Mouse (Mus musculus) left cerebral cortex, postnatal 4 days (tissue): ENCODE measurements around the gene D930020B18Rik. TPM values are rescaled to one million over a fixed set of nuclear protein-coding genes. Genes with fewer than 3 reads are reported as not detected.

ENCODE experiments used
- DNase-seq: peaks from one replicate; pipeline ENCODE4 v3.0.0-alpha.2; 2022
- intact Hi-C: fragments of 180-260 bp; cut with DNase I; formaldehyde crosslinking; loops from one replicate; pipeline ENCODE4 v1.15.1; 2025
- total RNA-seq, 2 experiments: library from RNA; stranded (reverse); gene quantifications; 2 replicates each; pipeline ENCODE4 v1.2.3; 2021

Gene D930020B18Rik
- under 1 TPM; 0.32 to 0.93 TPM for total RNA-seq

DNA sequence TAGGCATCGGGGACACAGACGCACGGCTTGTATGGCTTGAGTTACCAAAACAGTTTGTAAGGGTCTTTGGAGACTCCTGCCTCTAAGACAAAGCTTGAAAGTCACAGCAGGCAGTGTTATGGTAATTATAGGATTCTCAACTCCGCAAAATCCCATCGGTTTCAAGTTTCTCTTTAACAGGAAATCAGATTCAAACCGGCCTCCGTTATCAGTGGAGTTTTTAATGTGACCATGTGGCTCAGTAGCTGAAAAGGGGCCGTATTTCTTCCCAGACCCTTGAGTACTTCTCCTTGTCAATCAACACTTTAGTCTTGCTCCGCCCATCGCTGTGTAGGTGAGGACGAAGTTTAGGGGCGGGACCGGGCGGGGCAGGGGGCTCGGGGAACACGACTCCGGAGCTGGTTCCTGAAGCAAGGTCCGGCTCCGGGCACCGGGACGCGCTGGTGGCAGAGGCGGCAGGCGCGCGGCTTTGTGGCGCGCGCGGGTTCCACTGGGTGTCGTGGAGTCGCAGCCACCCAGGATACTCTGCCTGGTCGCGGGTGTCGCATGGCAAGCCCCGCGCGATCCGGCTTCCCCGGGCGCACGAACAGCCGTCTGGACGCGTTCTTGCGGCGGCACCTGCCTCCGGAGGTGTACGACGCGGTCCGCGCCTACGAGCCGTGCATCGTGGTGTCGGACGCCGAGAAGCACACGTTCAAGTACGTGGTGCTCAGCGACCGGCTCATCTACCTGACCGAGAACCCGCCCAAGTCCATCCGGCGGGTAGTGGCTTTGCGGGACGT is at the start of gene D930020B18Rik:
D930020B18Rik (plus strand) TSS at position 317 of the 782 bp plus-strand sequence.
- intact Hi-C loops, result loop anchor here (2.0 kb wide), 1 partner anchor 413 kb away; no protein-coding TSS in a partner anchor
- DNase-seq, result no peak

DNA sequence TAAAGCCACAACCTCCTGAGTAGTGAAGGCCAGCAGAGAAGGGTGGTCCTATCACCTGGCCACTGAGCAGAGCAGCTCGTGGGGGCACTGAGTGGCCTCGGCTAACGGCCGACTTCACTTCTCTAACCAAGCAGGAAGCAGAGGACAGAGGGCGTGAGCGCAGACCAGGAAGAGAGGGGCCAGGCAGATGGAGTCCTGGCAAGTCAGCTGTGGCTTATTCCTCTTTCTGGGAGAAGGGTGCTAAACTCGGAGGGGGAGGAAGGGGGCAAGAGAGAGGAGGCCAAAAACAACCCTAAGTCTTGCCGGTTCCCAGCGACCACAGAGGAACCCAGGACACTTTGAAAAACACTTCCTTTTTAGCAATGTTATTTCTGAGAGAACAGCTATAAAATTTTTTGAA is 44.8 kb upstream of the D930020B18Rik start:
- no peak for DNase-seq
- intact Hi-C loops, result no loop called here

DNA sequence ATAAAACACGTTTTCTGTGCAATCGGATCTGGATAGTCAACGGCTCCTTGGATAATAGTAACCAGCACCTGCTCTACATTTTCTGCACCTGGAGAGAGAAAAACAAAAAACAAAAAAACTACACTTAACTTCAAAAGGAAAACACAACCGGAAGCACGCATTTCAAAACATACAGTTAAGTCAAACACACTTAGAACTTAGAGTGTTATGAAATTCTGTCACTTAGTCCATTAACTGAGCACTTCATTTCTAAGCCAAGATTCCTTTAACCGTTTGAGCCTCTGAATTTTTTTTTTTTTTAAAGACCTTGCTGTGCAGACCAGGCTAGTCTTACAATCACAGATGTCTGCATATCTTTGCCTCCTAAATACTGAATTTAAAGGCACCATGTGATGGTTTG is 40.1 kb upstream of the D930020B18Rik start:
- intact Hi-C loops, result no loop called here
- DNase-seq, result no peak

DNA sequence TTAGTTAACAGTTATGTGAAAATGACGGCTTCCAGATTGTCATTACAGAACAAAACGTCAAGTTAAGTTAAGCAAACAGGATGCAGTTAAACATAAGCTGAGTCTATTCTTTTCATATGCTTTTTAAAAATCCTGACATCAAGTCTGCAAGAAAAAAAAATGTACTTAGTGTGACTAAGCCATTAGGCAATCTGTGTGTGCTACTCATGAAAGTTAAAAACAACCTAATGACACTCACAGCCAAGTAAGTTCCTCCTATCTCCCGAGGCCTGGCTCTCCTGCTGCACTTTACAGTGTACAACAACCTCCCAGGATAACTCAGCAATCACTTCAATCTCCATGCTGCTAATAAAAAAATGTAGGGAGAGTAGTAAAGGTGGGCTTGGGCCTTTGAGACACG is 37.8 kb upstream of the D930020B18Rik start:
- intact Hi-C loops, result no loop called here
- no peak for DNase-seq

DNA sequence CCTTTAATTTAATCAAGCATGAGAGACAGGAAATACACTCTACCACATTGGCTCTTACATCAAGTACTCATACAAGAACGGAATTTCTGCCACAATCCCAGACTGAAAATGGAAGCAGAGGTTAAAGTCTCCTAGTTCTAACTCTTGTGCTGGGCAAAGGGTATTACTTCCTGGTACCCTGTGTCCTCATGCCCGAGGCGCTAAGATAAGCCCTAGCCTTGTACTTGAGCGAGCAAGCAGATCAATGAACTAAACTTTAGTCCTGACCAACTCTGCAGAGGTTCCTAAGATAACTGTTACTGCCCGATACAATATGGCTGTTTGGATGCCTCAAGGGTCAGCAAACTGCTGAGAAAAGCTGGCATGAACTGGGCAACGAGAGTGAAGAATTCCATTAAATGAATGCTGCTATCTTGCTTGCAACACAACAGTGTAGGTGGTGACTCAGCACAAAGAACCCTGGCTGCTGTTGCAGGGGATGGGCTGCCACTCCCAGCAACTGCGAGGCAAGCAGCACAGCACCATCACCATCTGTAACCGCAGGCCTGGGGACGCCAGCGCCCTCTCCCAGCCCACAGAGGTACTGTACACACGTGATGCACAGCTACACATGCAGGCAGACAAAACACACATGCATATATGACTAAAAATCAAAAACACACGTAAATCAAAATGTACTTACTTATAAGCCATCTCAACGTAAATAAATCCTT is 36.6 kb upstream of the D930020B18Rik start:
- no peak for DNase-seq
- intact Hi-C loops, result no loop called here

DNA sequence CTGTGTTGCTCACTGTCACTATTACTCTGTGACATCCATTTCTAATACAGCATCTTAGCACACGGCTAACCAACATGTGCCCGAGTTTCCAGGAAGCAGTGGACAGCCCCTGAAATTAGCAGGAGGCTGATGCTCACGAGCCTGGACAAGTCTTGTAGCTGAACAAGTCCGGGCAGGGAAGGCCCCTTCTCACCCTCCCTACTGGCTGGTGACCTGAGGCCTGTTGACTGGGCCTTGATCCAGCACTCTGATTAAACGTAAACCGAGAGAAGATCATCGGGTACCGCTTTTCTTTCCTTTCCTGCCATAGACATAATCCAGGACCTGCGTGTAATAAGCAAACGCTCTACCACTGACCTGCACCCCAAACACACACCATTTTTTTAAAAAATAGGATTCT is 33.2 kb upstream of the D930020B18Rik start:
- intact Hi-C loops, result no loop called here
- no peak for DNase-seq

DNA sequence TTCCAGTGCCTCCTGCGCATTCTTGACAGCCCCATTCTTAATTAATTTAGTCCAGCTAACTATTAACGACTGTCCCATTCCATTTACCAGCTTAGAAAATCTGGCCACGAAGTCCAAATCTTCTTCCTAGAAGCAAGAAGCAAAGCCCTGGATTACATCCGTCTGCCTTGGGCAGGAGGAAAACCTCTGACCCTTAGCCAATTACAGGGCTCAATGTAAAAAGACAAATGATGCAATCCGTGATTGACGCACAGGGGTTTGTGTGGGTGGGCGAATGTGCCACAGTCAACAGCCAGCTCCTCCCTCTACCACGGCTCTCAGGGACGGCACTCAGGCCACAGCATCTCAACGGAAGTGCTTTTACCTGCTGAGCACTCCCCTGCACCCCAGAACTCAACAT is 29.8 kb upstream of the D930020B18Rik start:
- intact Hi-C loops, result loop anchor here (10.0 kb wide), 1 partner anchor 57 kb away; no protein-coding TSS in a partner anchor
- no peak for DNase-seq

DNA sequence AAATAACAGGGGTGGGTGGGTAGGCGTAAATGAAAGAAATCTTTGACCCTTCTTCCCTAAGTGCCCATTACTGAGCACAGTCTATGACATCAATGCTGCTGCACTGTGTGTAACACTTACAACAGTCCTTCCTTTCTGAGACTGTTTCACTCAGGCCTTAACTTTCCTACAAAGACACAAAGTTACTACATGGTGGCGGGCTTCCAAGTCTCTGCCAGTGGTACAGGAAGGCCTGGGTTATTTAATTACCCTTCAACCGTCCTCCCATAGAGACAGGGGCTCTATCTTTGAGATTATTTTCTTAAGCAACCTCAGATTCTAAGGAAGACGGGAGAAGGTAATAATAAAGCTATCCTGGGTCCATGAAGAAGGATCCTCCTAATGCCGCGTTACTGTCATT is 28.9 kb upstream of the D930020B18Rik start:
- intact Hi-C loops, result loop anchor here (10.0 kb wide), 1 partner anchor 58 kb away; no protein-coding TSS in a partner anchor
- DNase-seq, result no peak

DNA sequence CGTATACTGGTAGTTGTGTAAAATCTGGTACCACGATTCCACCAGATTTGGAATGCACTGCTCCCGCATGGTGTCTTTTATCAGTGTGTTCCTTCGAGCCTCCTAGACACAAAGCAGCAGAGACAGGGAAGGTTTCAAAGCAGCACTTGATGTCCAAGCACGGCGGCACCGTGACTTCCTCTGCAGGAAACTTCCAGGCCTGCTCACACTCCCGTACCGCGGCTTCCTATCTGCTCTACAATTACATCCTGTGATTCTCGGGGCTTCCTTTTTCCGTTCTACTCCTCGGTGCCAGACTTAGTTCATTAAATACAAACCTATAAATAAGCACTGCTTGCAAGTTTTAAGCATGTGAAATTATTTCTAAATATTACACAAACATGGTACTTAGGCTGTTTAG is 27.8 kb upstream of the D930020B18Rik start:
- DNase-seq, result no peak
- intact Hi-C loops, result loop anchor here (10.0 kb wide), 1 partner anchor 59 kb away; no protein-coding TSS in a partner anchor

DNA sequence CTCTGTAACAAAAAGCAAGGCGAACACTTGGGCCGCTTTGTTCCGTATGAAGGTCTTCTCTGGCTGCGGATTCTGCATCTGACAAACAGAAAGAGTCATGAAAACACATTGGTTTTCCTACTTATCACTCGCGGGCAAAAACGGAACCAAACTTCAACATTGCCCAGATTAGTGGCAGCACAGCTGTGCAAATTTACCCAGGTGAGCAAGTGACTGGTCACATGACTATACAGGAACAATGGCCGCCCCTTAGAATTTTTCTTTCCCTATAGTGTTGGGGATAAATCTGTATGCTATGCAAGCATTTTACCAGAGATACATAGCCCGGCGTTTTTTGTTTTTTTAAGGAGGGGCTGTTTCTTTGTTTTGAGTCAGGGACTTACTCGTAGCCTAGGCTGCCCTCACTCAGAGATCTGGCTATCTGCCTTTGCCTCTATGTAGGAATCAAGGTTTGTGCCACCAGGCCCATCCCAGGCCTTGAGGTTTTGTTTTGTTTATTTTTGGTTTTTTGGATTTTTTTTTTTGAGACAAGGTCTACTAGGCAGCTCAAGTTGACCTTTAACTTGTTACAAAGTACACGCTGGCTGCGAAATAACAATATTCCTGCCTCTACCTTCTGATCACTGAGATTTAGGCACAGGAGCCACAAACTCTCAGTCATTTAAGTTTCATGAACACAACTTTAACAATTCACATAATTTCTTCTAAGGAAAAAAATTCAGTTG is 26.1 kb upstream of the D930020B18Rik start:
- intact Hi-C loops, result loop anchor here (10.0 kb wide), 1 partner anchor 61 kb away; no protein-coding TSS in a partner anchor
- no peak for DNase-seq

DNA sequence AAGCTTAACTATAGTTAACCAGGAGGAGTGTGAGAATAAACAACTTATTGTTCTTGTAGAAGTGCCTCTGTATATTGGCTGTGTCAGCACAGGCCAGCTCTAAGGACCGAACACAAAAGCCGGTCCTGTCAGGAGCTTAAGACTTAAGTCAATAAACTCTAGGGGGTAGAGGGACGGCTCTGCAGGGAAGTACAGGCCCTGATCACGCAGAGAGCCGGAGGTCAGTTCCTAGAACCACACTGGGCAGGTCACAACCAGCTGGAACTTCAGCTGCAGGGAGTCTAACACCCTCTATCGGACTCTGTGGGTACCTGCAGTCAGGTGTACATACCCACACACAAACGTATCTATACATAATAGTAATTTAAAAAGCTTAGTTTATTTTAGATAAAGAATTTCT is 25.5 kb upstream of the D930020B18Rik start:
- intact Hi-C loops, result loop anchor here (10.0 kb wide), 1 partner anchor 61 kb away; no protein-coding TSS in a partner anchor
- DNase-seq, result no peak

DNA sequence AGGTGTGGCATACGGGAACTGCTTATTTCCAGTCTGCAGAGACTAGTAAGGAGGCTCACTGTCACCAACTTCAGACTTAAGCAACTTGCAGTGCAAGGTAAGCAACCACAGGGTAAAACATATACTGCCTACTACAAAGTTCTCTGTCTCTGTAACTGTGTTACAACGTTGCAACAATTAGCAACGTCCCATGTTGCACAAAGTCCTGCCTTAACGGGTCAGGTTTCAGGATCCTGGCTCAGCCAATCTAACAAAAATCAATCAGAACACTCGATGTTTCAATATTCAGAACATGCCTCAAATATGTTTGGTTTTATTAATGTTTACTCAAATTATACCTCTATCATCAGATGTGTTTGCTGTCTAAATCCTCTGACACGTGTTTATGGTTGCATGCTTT is 19.0 kb upstream of the D930020B18Rik start:
- no peak for DNase-seq
- intact Hi-C loops, result no loop called here

DNA sequence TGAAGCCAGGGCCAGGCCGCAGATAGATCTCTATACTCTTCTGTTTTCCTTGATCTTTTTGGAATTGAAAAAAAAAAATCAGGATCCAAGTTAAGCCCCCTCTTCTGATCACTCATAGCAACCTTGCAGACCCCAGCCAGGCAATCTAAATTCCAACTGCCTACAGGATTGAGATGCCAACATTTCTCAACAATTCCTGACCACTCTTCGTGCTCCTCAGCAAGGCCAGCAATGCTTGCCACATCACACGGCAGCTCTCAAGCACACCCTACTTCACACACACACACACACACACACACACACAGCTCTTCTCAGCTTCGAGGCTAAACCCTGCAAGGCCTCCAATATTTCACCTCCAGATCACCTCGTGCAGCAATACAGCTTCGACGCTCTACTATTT is 17.7 kb upstream of the D930020B18Rik start:
- intact Hi-C loops, result no loop called here
- no peak for DNase-seq

DNA sequence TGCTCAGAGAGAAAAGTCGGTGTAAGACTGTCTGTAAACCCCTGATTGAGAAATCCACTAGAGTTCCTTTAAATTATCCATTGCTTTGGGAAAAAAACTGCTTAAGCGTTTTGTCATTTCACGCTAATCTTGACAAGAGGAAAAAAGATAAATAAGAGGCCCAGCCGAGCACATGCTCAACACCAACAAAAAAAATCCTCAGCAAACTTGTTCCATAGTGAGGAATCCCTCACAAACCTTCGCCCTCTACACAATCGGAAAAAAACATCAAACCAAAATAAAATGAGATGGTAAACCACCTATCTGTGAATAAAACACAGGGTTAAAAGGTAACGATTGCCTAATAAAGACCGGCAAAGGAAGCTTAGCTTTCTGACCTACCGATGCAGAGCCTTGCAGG is 16.4 kb upstream of the D930020B18Rik start:
- DNase-seq, result no peak
- intact Hi-C loops, result loop anchor here (5.0 kb wide), 1 partner anchor 427 kb away; no protein-coding TSS in a partner anchor

DNA sequence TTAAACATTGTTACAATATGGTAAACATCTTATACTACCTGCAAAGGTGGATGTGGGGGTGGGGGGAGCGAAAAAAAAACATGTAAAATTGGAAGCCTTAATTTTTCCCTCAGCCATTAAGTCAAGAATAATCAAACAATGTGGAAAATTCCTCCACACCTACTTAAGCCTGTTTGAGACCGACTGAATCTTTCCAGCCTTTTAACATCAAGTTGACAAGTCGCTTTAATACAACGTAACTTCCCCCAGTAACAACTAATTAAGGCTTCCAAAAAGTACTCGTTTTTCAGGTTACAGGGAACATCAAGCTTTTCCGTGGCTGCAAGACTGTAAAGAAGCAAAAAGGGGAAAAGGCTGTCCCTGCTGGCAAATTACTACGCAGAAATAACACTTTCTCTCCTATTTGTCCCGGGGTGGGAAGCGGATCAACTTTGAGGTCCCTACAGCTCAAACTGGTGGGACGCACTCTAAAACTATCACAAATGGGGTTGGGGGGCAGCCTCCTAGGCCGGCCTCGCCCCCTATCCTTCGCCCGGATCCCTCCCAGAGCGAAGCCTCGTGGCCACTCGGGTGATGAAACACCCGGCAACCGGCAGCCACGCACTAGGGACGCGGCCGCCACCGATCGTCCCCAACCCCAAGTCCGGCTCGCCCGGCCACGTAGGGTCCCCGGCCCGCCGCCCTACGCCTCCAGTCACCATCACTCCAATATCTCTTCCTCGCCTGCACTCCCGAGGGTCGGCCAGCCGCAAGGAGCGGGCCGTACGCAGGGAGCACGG is 15.8 kb upstream of the D930020B18Rik start:
- intact Hi-C loops, result loop anchor here (5.0 kb wide), 1 partner anchor 427 kb away; no protein-coding TSS in a partner anchor
- DNase-seq, result no peak

DNA sequence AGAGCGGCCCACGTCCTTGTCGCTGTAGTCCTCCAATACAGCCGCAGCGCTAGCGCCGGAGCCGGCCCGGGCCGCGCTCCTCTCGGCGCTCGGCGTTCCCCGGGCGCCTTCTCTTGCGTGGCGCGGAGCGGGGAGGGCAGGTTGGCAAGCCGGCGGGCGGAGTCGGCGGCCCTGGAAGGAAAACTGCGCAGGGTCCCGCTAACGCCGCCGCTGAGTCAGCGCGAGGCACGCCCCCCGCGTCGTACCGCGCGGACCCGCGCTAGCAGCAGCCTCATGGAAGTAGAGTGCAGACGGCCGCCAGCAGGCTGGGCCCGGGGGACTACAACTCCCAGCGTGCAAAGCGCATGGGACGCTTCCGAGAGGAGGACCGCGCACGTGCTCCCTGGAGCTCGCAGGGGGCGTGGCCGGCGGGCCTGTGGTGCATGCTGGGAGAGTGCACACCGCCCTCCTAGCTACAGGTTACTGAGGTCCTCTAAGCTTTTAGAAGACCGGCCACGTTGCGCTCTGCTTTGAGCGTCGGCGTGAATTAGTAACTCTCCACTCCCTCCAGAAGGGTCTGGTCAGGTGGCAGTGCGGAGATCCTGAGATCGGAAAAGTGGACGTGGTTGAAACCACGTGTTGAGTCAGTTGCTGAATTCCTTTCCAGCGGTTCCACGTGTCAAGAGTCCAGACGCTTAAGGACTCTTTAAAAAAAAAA is 15.1 kb upstream of the D930020B18Rik start, which contains the start of gene Xpot:
Xpot (minus strand) TSS at position 147 of the 697 bp plus-strand sequence.
- DNase-seq, result peak; percentile 99
- intact Hi-C loops, result loop anchor here (5.0 kb wide), 1 partner anchor 426 kb away; no protein-coding TSS in a partner anchor

DNA sequence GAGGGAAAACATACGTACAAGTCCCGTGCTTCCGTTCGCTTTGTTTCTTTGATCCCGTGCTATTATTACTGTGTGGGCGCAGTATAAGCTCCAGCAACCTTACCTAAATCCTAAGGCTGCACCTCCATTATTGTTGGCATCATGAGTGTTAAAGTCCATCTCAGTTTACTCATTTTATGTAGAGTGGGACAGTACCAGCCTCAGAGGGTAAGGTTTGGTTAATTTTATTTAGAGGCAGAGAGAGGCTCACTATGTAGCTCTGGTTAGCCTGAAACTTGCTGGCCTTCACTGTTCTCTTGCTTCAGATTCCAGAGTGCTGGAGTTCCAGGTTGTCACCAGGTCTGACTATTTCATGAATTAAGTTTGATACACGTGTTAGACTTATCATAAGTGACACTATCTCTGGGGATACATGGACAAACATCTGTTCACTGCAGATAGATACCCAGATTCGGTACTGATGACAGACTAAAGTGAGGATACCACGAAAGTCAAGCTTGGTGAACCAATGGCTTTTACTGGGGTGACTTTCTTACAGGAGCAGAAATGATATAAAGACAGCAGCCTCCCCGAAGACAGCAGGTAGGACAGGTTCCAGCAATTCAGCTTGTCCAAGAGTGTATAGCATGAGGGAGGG is 14.1 kb upstream of the D930020B18Rik start:
- intact Hi-C loops, result loop anchor here (5.0 kb wide), 1 partner anchor 425 kb away; no protein-coding TSS in a partner anchor
- DNase-seq, result no peak

DNA sequence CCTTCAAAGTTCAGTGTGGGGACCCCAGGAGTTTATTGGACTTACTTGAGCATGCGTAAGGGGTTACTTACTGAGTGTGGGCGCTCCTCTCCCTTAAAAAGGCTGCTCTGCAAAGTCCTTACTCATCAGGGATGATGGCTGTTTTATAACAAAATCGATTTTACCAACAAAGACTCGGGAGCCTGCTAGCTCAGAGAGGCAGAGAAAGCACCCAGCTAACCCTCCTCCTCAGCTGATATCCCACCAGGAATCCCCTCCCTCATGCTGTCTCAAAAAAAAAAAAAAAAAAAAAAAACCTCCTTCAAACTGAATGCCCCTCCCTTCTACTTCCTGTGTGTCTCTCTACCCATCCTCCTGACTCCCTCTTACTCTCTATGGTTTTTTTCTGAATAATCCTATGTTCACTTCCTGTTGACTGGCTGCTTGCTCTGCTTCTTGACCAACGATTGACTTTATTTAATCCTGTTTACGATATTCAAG is 12.8 kb upstream of the D930020B18Rik start:
- no peak for DNase-seq
- intact Hi-C loops, result loop anchor here (5.0 kb wide), 1 partner anchor 424 kb away; no protein-coding TSS in a partner anchor

DNA sequence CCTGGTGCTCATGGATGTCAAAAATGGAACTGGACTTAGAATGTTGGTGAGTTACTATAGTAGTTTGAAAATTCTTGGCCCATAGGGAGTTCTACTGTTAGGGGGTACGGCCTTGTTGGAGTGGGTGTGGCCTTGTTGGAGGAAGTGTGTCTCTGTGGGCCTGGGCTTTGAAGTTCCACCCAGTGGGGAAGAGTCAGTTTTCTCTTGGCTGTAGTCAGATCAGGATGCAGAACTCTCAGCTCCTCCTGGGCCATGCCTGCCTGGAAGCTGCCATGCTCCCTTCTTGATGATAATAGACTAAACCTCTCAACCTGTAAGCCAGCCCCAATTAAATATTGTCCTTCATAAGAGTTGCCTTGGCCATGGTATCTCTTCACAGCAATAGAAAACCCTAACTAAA is 7.2 kb upstream of the D930020B18Rik start:
- intact Hi-C loops, result no loop called here
- DNase-seq, result no peak
